Mouse (Mus musculus) gastrocnemius, adult 8-10 months (tissue): ENCODE measurements at regions not wholly inside any gene's neighbourhood (a gene's known extent, or its start where the extent isn't known, plus 50 kb on each side); places are given as distances from the start of the nearest gene placed in this dataset.
A peak's percentile ranks its signal among the peaks of the same experiment; 100 is the strongest.

Experiments
- DNase-seq, 2 experiments: peaks; one replicate each; pipeline ENCODE4 v3.0.0; 2022; ENCODE audit warnings: low spot score in 2 of 2

- DNase-seq, result no peak
Observed at GRCm38 (mm10) chr4:150800774-150801173, 52.9 kb upstream of the Errfi1 start.

DNA sequence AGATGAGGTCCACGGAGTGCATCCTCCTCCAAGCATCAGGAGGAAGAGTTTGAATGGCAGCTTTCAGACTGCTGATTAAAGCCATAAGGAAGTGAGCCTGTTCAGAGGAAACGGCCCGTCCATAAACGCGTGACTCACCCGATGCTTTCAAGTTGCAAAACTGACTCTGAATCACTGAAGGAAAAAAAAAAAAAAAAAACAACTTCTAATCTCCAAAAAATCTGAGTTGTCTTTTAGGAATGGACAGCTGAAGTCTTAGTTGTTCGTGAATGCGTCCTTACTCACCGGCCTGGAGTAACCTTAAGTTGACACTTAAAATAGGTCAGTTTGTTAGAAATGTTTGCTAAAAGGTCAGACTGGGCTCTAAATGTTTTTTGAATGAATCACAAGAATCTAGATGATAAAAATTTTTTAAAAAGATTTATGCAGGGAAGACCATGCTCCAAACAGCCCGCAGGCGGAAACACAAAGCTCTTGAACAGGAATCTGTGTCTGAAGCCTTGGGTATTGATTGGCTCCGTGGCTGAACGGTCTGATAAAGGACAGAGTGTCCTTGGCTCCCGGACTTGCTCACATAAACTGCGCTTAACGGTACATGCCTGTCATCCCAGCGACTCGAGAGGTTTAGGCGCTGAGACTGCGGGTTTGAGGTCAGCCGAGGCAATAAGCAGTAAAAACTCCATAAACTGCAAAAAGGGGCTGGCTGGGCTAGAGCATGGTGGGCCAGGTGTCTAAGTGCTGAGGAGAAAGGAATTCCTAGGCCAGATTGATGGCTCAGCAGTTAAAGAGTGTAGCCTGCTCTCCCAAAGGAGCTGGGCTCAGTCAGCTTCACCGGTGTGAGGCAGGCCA lies 53.9 kb upstream of the Errfi1 start:
- DNase-seq, result no peak

DNA sequence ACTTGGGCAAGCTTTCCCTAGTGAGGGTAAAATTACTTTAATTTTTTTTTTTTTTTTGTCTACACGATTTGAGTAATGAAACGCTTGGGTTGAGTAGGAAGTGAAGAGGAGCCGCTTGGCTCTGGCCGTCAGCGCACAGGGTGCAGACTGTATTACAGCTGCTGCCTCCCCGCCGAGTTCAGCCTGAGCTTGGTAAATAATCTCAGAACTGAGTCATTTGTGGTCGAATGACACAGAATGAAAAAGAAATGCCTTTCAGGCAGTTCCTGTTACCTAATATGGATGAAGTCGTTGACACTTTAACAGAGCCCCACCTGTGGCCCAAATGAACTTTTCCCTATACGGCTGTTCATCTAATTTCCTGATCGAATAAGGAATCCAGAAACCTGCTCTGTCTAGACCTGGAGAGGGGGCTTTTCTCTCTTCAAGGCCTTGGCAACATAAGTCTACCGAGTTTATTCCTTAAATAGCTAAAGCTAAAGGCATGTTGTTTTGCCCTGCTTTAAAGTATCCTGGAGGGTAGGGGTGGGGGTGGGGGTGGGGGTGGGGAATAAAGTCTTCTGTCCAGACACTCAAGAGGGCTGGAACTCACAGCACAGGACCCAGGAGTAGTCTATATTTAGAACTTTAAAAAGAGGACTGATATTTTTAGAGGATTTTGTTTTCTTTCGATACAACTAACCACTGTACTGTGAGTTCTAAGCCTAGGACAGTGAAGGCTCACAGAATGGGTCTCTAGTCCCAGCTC lies 54.8 kb upstream of the Errfi1 start:
- peak in 1 of 2 experiments; percentile 40 for DNase-seq

- no peak for DNase-seq
Observed at GRCm38 (mm10) chr4:150798281-150798680, 55.4 kb upstream of the Errfi1 start.

- DNase-seq, result no peak
Observed at GRCm38 (mm10) chr4:150797057-150797456, 56.7 kb upstream of the Errfi1 start.

GRCm38 (mm10) chr4:150794878-150795277 lies 58.8 kb upstream of the Errfi1 start:
- DNase-seq, result no peak

DNA sequence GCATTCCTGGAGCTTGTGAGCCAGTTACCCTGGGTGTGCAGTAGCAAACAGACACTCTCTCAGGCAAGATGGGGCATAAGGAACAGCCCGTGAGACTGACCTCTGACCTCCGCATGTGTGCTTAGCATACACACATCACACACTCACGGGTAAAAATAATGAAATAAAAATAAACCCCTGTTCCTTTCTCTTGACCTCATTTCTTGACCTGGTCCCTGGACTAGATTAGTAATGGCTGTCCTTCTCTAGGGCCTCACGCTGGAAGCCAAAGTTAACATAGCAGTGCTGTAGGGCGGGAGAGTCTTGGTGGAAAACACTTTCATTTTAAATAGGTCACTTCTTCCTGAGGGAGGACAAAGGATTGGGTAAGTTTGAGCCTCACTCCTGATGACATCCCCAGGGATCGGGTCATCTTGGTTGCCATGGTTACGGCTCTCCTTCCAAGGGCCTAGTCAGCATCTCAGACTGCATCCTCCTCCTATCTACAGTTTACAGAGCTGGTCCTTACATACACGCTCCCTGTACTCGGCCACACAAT lies 59.4 kb upstream of the Errfi1 start:
- DNase-seq, result peak in 1 of 2 experiments; percentile 30

DNA sequence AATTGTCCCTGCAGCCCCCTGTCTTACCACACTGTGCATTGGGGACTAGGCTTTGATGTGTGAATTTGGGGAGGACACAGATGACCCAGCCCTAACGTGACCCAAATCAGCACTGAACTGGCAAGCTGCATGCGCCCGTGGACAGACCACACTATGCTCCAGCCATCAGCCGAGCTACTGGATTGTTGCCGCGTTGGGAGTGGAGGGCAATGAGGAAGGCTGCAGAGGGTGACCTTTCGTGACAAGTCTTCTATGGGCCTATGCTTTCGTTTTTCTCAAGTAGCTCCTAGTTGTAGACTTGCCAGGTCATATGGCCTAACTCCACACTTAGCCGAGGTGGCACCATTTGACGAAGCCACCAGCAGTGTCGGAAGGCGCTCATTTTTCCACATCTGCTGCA lies 60.6 kb upstream of the Errfi1 start:
- no peak for DNase-seq

GRCm38 (mm10) chr4:150789166-150789565 lies 64.6 kb upstream of the Errfi1 start:
- no peak for DNase-seq

- no peak for DNase-seq
Observed at GRCm38 (mm10) chr4:150787113-150787512, 66.6 kb upstream of the Errfi1 start.

GRCm38 (mm10) chr4:150786651-150787050 lies 67.1 kb upstream of the Errfi1 start:
- DNase-seq, result no peak

- peak; percentile 46 to 56 for DNase-seq
Observed at GRCm38 (mm10) chr4:150784491-150785451, 68.9 kb upstream of the Errfi1 start.

GRCm38 (mm10) chr4:150781304-150781703 lies 72.4 kb upstream of the Errfi1 start:
- DNase-seq, result no peak

GRCm38 (mm10) chr4:150779340-150779739 lies 74.4 kb upstream of the Errfi1 start:
- no peak for DNase-seq

GRCm38 (mm10) chr4:150778683-150779082 lies 75.0 kb upstream of the Errfi1 start:
- peak in 1 of 2 experiments; percentile 35 for DNase-seq

- peak; percentile 35 to 49 for DNase-seq
Observed at GRCm38 (mm10) chr4:150775695-150776521, 77.8 kb upstream of the Errfi1 start.

DNA sequence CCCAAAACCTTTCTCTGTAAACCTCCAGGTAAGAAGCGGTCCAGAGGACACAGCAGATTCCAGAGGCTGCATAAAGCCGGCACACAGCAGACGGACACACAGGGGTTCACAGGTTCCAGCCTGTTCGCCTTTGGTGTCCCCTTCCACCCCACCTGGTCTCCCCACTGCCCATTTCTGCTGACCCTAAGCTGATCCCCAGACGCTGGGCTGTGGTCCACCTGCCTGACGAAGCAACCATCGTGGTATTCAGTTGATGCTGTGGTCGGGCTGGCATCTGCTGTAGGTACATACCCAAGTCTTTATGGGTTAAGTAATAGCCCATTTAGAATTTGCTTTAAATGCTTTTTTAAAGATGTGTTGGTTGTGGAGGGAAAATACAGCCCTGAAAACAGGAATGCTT lies 78.4 kb upstream of the Errfi1 start:
- DNase-seq, result no peak

DNA sequence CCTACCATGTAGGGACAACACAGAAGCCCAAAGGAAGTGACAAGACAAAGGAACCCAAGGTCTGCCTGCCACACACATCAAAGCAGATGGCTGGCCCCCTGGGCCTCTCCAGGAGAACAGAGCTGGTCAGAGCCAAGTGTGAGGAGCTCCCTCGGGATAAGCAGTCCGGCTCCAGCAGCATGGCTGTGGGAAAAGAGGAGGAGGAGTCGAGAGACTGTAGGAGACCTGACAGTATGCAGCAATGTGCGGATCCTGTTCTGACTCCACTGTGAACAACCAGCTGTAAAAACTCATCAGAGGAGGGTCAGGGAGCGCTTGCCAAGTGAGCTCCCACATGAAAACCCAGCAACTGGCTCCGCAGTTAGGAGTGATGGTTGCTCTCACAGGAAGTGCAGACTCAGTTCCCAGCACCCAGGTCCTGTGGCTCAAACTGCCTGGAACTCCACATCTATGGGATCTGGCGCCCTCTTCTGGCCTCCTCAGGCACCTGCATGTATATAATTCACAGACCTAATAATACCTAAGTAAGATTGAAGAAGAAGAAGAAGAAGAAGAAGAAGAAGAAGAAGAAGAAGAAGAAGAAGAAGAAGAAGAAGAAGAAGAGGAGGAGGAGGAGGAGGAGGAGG lies 79.3 kb upstream of the Errfi1 start:
- DNase-seq, result no peak

DNA sequence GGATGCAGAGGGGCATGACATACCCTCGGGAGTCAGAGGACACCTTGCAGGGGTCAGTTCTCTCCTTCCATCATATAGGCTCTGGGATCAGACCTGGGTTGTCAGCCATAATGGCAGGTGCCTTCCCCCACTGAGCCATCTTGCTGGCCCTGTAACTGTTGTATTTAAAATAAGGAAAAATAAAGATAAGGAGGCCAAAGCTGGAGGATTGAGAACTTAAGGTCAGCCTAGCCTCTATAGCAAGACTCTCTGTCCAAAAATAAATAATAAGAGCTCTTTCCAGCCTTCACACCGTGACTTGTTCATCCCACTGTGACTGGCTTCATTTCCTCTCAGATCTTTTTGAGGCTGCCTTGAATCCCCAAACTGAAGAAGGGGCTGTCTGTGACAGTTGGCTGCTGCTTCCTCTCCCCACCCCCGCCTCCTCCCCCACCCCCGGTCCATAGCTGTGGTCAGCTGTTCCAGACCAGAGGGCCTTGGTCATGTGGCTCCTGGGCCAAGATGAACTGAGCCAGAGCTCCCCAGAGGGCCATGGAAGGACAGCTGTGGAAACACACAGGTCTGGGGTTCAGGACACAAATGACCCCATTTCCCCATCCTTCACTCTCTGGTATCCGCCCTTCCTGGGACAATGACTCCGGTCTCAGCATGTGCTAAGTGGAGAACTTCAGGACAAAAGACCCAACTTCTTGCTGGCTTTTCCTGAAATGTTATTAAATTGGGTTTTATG lies 81.6 kb upstream of the Errfi1 start:
- peak; percentile 39 to 53 for DNase-seq
